Mouse (Mus musculus) naive thymus-derived CD4-positive, alpha-beta T cell, adult 2 months (primary cell): ENCODE data around the gene Actl11.

Experiments
- DNase-seq: peaks from one replicate; pipeline ENCODE4 v3.0.0-alpha.2; 2011; ENCODE audit warnings: low read depth

Actl11 gene

GRCm38 (mm10) chr9:107962916-107963315 lies 34.6 kb downstream of the Actl11 start:
- no peak for DNase-seq

- DNase-seq = peak; percentile 90
These were observed 35.4 kb downstream of the Actl11 start for GRCm38 (mm10) chr9:107963700-107964099.

DNA sequence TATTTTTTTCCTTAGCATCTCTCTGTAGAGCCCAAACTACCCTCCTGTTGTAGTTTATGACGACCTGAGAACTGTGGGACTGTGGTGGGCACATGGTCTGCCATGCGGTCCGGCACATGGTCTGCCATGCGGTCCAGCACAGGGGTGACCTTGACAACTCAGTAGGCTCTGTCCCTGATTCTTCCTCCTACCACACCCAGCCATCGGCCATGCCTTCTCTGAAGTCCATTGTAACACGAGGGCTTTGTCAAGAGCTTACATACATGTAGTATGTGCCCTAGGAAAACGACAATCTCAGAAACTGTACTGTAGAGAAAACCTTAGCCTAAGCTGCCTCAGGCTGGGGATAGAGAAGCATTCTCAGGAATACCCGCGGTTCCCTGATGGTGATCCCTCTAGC lies 36.4 kb downstream of the Actl11 start:
- no peak for DNase-seq

- DNase-seq = no peak
These were observed 38.4 kb downstream of the Actl11 start for GRCm38 (mm10) chr9:107966676-107967075.

GRCm38 (mm10) chr9:107967437-107967836 lies 39.2 kb downstream of the Actl11 start:
- DNase-seq = no peak

- DNase-seq = no peak
These were observed 40.3 kb downstream of the Actl11 start for GRCm38 (mm10) chr9:107968531-107968930.

- no peak for DNase-seq
These were observed 42.0 kb downstream of the Actl11 start for GRCm38 (mm10) chr9:107970311-107970710.

DNA sequence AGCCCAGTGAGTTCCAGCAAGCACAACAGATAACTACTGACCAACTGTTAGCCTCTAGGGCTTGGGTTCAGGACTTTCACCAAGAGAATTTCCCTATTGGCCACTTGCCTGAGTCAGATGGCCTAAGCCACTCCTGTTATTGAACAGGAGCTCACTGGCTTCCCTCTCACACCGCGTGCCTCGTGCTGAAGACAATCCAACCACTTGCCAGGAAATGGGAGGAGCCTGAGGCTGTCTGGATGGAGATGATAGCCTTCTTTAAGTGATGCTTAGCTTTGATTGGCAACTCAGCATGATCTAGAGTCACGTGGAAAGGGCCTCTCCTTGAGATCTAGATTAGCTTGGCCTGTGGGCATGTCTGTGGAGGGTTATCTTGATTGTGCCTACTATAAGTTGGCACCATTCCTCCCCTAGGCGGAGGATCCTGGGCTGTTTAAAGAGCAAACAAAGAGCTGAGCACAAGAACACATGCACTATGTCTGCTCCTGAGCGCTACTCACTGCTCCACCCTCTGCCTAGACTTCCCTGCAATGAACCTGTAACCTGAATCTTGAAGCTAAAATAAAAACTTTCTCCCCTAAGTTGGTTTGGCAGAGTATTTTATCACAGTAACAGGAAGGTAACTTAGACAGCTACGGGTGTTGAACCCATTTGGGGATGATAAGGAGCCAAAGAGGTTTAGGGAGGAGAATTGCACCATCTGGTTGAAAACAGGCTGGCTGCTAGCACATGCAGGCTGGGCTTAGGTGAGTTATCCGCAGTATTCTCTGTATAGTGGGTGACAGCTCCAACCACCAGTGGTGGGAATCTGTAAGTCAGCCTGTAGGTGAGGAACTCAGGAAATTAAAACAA lies 43.6 kb downstream of the Actl11 start:
- DNase-seq = peak; percentile 48

- DNase-seq = peak; percentile 34
These were observed 46.4 kb downstream of the Actl11 start for GRCm38 (mm10) chr9:107974491-107975171.

- peak; percentile 79 for DNase-seq
These were observed 47.4 kb downstream of the Actl11 start, which contains the start of gene Uba7 for GRCm38 (mm10) chr9:107975399-107976386. Gene Uba7, plus strand, starts transcription at chr9:107975505.

DNA sequence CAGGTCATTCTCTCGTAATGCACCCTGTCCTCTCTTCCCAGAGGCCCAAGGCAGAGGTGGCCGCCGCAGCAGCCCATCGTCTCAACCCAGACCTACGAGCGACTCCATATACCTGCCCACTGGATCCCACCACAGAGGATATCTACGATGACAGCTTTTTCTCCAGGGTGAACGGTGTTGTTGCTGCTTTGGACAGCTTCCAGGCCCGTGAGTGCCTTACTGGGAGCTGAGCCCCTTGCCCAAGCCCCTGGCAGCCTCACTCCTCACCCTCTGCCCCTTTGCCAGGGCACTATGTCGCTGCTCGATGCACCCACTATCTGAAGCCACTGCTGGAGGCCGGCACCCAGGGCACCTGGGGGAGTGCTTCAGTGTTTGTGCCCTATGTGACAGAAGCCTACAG lies 50.5 kb downstream of the Actl11 start:
- no peak for DNase-seq
